Mouse (Mus musculus) mesoderm, embryonic 11.5 days (tissue): ENCODE measurements at regions not wholly inside any gene's neighbourhood (a gene's known extent, or its start where the extent isn't known, plus 50 kb on each side); places are given as distances from the start of the nearest gene placed in this dataset.

ENCODE experiments used
- DNase-seq: peaks from one replicate; pipeline ENCODE4 v3.0.0-alpha.2; 2012; ENCODE audit warnings: low read depth, low spot score

DNA sequence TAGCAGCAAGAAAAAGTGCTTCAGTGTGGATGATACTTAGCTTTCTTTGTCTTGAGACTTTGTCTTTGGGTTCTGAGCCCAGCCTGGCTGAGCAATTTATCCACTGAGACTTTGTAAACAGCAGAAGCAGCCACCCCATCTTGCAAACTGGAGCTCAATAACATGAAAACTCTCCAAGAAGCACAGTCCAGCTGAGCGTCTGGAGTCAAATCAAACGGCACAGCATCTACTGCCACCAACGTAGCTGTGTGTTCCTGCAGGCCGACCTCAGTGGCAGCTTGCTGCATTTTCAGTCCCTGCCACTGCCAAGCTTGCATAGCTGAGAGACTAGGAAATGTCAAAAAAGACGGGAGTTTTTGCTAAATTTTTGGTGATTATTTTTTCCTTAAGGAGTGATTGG, 68.8 kb upstream of the Galnt17 start:
- DNase-seq: no peak

DNA sequence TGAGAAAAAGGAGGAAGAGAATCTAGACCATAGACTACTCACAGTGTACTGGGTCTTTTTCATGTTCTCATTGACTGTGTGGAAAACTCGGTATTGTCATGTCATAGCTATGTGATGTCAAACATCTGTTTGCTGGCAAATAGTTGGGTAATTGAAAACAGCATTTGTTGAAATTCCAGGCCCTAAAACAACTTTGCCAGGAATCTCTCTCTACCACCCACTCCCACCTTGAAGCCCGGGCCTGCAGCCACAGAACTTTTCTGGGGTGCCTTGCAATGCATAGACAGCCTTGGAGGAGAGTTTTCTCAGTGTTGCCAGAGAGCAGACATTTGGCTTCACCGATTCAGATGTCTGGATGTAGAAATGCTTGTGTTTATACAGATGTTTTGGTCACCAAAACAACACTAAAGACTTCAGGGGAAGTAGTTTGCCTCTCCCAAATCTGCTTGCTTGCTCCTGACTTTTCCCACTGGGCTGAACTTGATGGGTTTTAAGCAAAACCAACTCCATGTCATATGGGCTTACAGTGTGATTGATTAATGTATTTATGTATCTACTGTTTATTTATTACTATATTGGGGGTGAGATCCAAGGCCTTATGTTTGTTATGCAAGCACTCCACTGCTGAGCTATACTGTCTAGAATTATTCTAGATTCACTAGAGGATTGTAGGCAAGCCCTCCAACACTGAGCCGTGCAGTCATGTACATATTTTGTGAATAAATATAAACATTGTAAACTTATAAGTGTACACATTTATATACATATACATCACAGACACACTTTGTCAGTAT, 63.2 kb upstream of the Galnt17 start:
- DNase-seq: peak; percentile 23

DNA sequence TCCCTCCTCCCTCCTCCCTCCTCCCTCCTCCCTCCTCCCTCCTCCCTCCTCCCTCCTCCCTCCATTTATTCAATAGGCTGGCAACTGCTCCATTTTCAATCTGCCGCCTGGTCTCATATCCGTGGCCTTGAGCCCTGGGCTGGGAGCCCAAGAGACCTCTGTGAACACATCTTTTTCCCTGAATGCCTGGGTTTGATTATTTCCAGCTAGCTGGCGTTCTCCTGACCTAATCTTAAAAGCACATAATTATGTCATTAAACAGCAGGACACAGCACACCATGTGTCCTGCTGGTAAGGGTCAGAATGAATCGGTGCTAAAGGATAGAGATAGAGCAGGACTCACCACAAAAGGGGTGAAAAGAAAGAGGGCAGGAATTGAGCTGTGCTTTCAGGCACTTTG, 59.2 kb upstream of the Galnt17 start:
- peak; percentile 29 for DNase-seq

DNA sequence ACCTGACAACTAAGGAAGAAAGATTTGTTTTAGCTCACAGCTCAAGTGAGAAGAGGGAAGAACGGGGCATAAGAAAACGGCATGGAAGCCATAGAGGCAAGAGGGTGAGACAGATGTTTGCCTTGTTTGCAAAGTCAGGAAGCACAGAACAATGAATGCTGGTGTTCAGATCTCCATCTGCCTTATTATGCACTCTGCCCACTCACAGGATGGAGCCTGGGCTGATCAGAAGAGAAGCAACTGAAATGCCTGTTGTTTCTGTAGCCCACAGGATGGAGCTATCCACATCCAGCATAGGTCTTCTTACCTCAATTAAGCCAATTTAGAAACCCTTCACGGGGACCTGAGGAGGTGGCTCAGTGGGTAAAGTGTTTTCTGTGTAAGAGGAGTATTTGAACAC, 51.5 kb upstream of the Galnt17 start:
- DNase-seq: no peak
